Mouse (Mus musculus) stomach, embryonic 14.5 days (tissue): Measurements from ENCODE around the gene Nadsyn1. TPM values are rescaled to one million over a fixed set of nuclear protein-coding genes. Genes with fewer than 3 reads are reported as not detected.
A peak's percentile ranks its signal among the peaks of the same experiment; 100 is the strongest.

Source experiments
- ATAC-seq: fragments of 200-750 bp; cut with Nextera tagmentation; 2 replicates; pipeline ENCODE4 v1.8.0; 2017; ENCODE audit warnings: low read depth, moderate TSS enrichment; ENCODE audit not compliant: insufficient number of reproducible peaks, insufficient read depth, low FRiP score
- H3K27ac ChIP-seq: fragments of 300-500 bp; sonication (generic); 2 replicates; pipeline ENCODE4 v1.5.1; 2014; ENCODE audit warnings: mild to moderate bottlenecking, low read length, moderate library complexity, mixed read lengths
- H3K27me3 ChIP-seq: fragments of 300-500 bp; sonication (generic); 2 replicates; pipeline ENCODE4 v1.6.1; 2014; ENCODE audit warnings: low read length, control low read depth, mixed read lengths; ENCODE audit not compliant: control insufficient read depth, insufficient read depth
- H3K36me3 ChIP-seq: fragments of 300-500 bp; sonication (generic); 2 replicates; pipeline ENCODE4 v1.6.1; 2014; ENCODE audit warnings: mild to moderate bottlenecking, control low read depth, low read length, moderate library complexity, mixed read lengths; ENCODE audit not compliant: control insufficient read depth, insufficient read depth
- H3K4me1 ChIP-seq: fragments of 300-500 bp; sonication (generic); 2 replicates; pipeline ENCODE4 v1.6.1; 2014; ENCODE audit warnings: low read length, control low read depth, mixed read lengths; ENCODE audit not compliant: control insufficient read depth, insufficient read depth
- H3K4me2 ChIP-seq: fragments of 300-500 bp; sonication (generic); replicated peaks from 2 replicates; pipeline ENCODE4 v1.6.1; 2014; ENCODE audit warnings: low read depth, low read length, control low read depth
- H3K4me3 ChIP-seq: fragments of 300-500 bp; sonication (generic); 2 replicates; pipeline ENCODE4 v1.5.1; 2014; ENCODE audit warnings: low read depth, low read length, control low read depth
- H3K9ac ChIP-seq: fragments of 300-500 bp; sonication (generic); replicated peaks from 2 replicates; pipeline ENCODE4 v1.6.1; 2014; ENCODE audit warnings: low read depth, mild to moderate bottlenecking, control low read depth, low read length, moderate library complexity, mixed read lengths
- H3K9me3 ChIP-seq: fragments of 300-500 bp; sonication (generic); 2 replicates; pipeline ENCODE4 v1.6.1; 2016; ENCODE audit warnings: low read depth, low read length, control low read depth; ENCODE audit not compliant: control insufficient read depth
- WGBS: fragments of 180-500 bp; shearing (Covaris S2); extraction: QIAGEN DNeasy Blood & Tissue Kit; methylation state at CpG from one replicate; pipeline ENCODE4 v1.1.7; 2014; 5-methylcytosine and 5-hydroxymethylcytosine counted together
- polyA plus RNA-seq: library from polyadenylated mRNA; unstranded; fragments of >200 nt; fragmentation: Nextera tagmentation; extraction: Ambion mirVana; gene quantifications from 2 replicates; pipeline ENCODE4 v1.2.1, GENCODE M21; 2014

Nadsyn1 gene
- polyA plus RNA-seq, 1 experiment from 2014 or later: 8.5 TPM

GRCm38 (mm10) chr7:143793121-143793520 lies 29.5 kb downstream of the Nadsyn1 start:
- Histone ChIP-seq H3K4me2 (no peak overlapping the region), H3K4me1 (no peaks in the 10 kb centered on the region), H3K27ac (no peak overlapping the region), H3K27me3 (no peaks in the 10 kb centered on the region), H3K9ac (no peak overlapping the region), H3K36me3 (peaks cover 26% of the 10 kb centered on the region), H3K9me3 (no peaks in the 10 kb centered on the region), H3K4me3 (no peak overlapping the region)
- 55% methylated on average over 4 of the region's 4 CpGs for WGBS
- peak; percentile 46; the same call in 1 of the 2 replicates for ATAC-seq

- 78% methylated on average over 6 of the region's 6 CpGs for WGBS
- Histone ChIP-seq H3K4me3 (no peak overlapping the region), H3K4me1 (no peaks in the 10 kb centered on the region), H3K9me3 (no peaks in the 10 kb centered on the region), H3K27me3 (no peaks in the 10 kb centered on the region), H3K36me3 (peaks cover 22% of the 10 kb centered on the region), H3K9ac (no peak overlapping the region), H3K4me2 (no peak overlapping the region), H3K27ac (no peak overlapping the region)
- no peak for ATAC-seq
Observed at GRCm38 (mm10) chr7:143792336-143792985, 30.2 kb downstream of the Nadsyn1 start.

GRCm38 (mm10) chr7:143783996-143784829 lies 38.4 kb downstream of the Nadsyn1 start, which contains the start of gene Mrgpre:
Gene Mrgpre (minus strand): TSS chr7:143784500.
- Histone ChIP-seq H3K36me3 (no peaks in the 10 kb centered on the region), H3K4me1 (peaks cover 11% of the 10 kb centered on the region; the same call in 1 of the 2 replicates), H3K27ac (peak within 1 kb of the TSS; percentile 67), H3K4me3 (peak within 1 kb of the TSS; percentile 27), H3K9ac (peak within 1 kb of the TSS; percentile 30; the same call in 1 of the 2 replicates), H3K9me3 (no peaks in the 10 kb centered on the region), H3K4me2 (peak within 1 kb of the TSS; percentile 63), H3K27me3 (no peaks in the 10 kb centered on the region)
- peak; percentile 78; the same call in 1 of the 2 replicates for ATAC-seq
- WGBS: 2% methylated on average over 21 of the region's 21 CpGs

GRCm38 (mm10) chr7:143783378-143783995 lies 39.2 kb downstream of the Nadsyn1 start:
- Histone ChIP-seq H3K9ac (peak overlapping the region; percentile 30; the same call in 1 of the 2 replicates), H3K27me3 (no peaks in the 10 kb centered on the region), H3K4me2 (peak overlapping the region; percentile 63), H3K27ac (peak overlapping the region; percentile 39; the same call in 1 of the 2 replicates), H3K9me3 (no peaks in the 10 kb centered on the region), H3K4me1 (peaks cover 11% of the 10 kb centered on the region; the same call in 1 of the 2 replicates), H3K4me3 (peak overlapping the region; percentile 27), H3K36me3 (no peaks in the 10 kb centered on the region)
- ATAC-seq: peak; percentile 7; the same call in 1 of the 2 replicates
- 14% methylated on average over 6 of the region's 6 CpGs for WGBS

- WGBS: 53% methylated on average over 2 of the region's 2 CpGs
- H3K4me3 ChIP-seq: no peak overlapping the region
- no peaks in the 10 kb centered on the region for H3K9me3 ChIP-seq
- no peak for ATAC-seq
- H3K4me1 ChIP-seq: no peaks in the 10 kb centered on the region
- no peaks in the 10 kb centered on the region for H3K36me3 ChIP-seq
- H3K27ac ChIP-seq: no peak overlapping the region
- H3K27me3 ChIP-seq: no peaks in the 10 kb centered on the region
- no peak overlapping the region for H3K9ac ChIP-seq
- H3K4me2 ChIP-seq: no peak overlapping the region
Observed at GRCm38 (mm10) chr7:143777375-143777774, 45.3 kb downstream of the Nadsyn1 start.

GRCm38 (mm10) chr7:143776137-143776536 lies 46.5 kb downstream of the Nadsyn1 start:
- no peaks in the 10 kb centered on the region for H3K27me3 ChIP-seq
- no peaks in the 10 kb centered on the region for H3K36me3 ChIP-seq
- H3K9me3 ChIP-seq: no peaks in the 10 kb centered on the region
- no peak overlapping the region for H3K9ac ChIP-seq
- H3K4me3 ChIP-seq: no peak overlapping the region
- no peaks in the 10 kb centered on the region for H3K4me1 ChIP-seq
- WGBS: 27% methylated on average over 3 of the region's 3 CpGs
- no peak overlapping the region for H3K27ac ChIP-seq
- no peak for ATAC-seq
- H3K4me2 ChIP-seq: no peak overlapping the region

GRCm38 (mm10) chr7:143769461-143769860 lies 53.2 kb downstream of the Nadsyn1 start:
- no peak overlapping the region for H3K9ac ChIP-seq
- H3K4me1 ChIP-seq: no peaks in the 10 kb centered on the region
- 41% methylated on average over 1 of the region's 1 CpGs for WGBS
- ATAC-seq: no peak
- no peak overlapping the region for H3K27ac ChIP-seq
- H3K27me3 ChIP-seq: no peaks in the 10 kb centered on the region
- no peak overlapping the region for H3K4me2 ChIP-seq
- no peaks in the 10 kb centered on the region for H3K36me3 ChIP-seq
- H3K4me3 ChIP-seq: no peak overlapping the region
- no peaks in the 10 kb centered on the region for H3K9me3 ChIP-seq

- no peak overlapping the region for H3K4me2 ChIP-seq
- H3K9me3 ChIP-seq: no peaks in the 10 kb centered on the region
- H3K9ac ChIP-seq: no peak overlapping the region
- no peak overlapping the region for H3K27ac ChIP-seq
- no peaks in the 10 kb centered on the region for H3K4me1 ChIP-seq
- ATAC-seq: no peak
- no peaks in the 10 kb centered on the region for H3K36me3 ChIP-seq
- 69% methylated on average over 6 of the region's 6 CpGs for WGBS
- H3K4me3 ChIP-seq: no peak overlapping the region
- H3K27me3 ChIP-seq: no peaks in the 10 kb centered on the region
Observed at GRCm38 (mm10) chr7:143768267-143768666, 54.4 kb downstream of the Nadsyn1 start.
